Mouse (Mus musculus) liver (tissue): ENCODE data around the gene Erc2.
A peak's percentile ranks its signal among the peaks of the same experiment; 100 is the strongest.

ENCODE experiments used
- DNase-seq: peaks from one replicate; pipeline ENCODE4 v3.0.0-alpha.2; 2020; ENCODE audit warnings: mixed read lengths

Gene Erc2

GRCm38 (mm10) chr14:28469696-28470095 is 847.5 kb downstream of the Erc2 start:
- no peak for DNase-seq

- no peak for DNase-seq
These were observed 848.0 kb downstream of the Erc2 start for GRCm38 (mm10) chr14:28470212-28470611.

GRCm38 (mm10) chr14:28475012-28475411 is 852.8 kb downstream of the Erc2 start:
- no peak for DNase-seq

GRCm38 (mm10) chr14:28475421-28475820 is 853.2 kb downstream of the Erc2 start:
- DNase-seq: no peak

- no peak for DNase-seq
These were observed 854.5 kb downstream of the Erc2 start for GRCm38 (mm10) chr14:28476746-28477145.

GRCm38 (mm10) chr14:28480866-28481265 is 858.6 kb downstream of the Erc2 start:
- no peak for DNase-seq

- no peak for DNase-seq
These were observed 871.6 kb downstream of the Erc2 start for GRCm38 (mm10) chr14:28493806-28494205.

- DNase-seq: no peak
These were observed 872.0 kb downstream of the Erc2 start for GRCm38 (mm10) chr14:28494273-28494672.

GRCm38 (mm10) chr14:28501216-28501878 is 879.1 kb downstream of the Erc2 start:
- DNase-seq: no peak

GRCm38 (mm10) chr14:28503276-28503675 is 881.0 kb downstream of the Erc2 start:
- DNase-seq: no peak

GRCm38 (mm10) chr14:28504101-28505050 is 882.1 kb downstream of the Erc2 start, which contains the start of gene Wnt5a:
Gene Wnt5a, plus strand, starts transcription at chr14:28504750.
- DNase-seq: peak; percentile 14

- peak; percentile 13 for DNase-seq
These were observed 882.9 kb downstream of the Erc2 start for GRCm38 (mm10) chr14:28505051-28505585.

GRCm38 (mm10) chr14:28505586-28506375 is 883.6 kb downstream of the Erc2 start:
- no peak for DNase-seq

GRCm38 (mm10) chr14:28506376-28506831 is 884.2 kb downstream of the Erc2 start:
- DNase-seq: peak; percentile 9

- DNase-seq: no peak
These were observed 884.8 kb downstream of the Erc2 start for GRCm38 (mm10) chr14:28507011-28507410.

GRCm38 (mm10) chr14:28507471-28507870 is 885.2 kb downstream of the Erc2 start:
- peak; percentile 57 for DNase-seq

- DNase-seq: no peak
These were observed 886.3 kb downstream of the Erc2 start for GRCm38 (mm10) chr14:28508288-28509258.

- DNase-seq: no peak
These were observed 887.5 kb downstream of the Erc2 start for GRCm38 (mm10) chr14:28509441-28510340.

GRCm38 (mm10) chr14:28510341-28511028 is 888.3 kb downstream of the Erc2 start:
- DNase-seq: no peak
